Mouse (Mus musculus) olfactory bulb, adult 2 months (tissue): ENCODE results near the gene Zfhx3.

Experiments used
- CTCF ChIP-seq: fragments of 200-500 bp; IDR thresholded peaks from 2 replicates; pipeline ENCODE4 v1.5.1; 2012; ENCODE audit warnings: low read depth, mild to moderate bottlenecking, low read length, moderate library complexity; ENCODE audit not compliant: insufficient read depth
- POLR2A ChIP-seq: fragments of 200-500 bp; IDR thresholded peaks from 2 replicates; pipeline ENCODE4 v1.6.1; 2012; ENCODE audit warnings: mild to moderate bottlenecking, low read depth, low read length, moderate library complexity; ENCODE audit not compliant: insufficient read depth

DNA sequence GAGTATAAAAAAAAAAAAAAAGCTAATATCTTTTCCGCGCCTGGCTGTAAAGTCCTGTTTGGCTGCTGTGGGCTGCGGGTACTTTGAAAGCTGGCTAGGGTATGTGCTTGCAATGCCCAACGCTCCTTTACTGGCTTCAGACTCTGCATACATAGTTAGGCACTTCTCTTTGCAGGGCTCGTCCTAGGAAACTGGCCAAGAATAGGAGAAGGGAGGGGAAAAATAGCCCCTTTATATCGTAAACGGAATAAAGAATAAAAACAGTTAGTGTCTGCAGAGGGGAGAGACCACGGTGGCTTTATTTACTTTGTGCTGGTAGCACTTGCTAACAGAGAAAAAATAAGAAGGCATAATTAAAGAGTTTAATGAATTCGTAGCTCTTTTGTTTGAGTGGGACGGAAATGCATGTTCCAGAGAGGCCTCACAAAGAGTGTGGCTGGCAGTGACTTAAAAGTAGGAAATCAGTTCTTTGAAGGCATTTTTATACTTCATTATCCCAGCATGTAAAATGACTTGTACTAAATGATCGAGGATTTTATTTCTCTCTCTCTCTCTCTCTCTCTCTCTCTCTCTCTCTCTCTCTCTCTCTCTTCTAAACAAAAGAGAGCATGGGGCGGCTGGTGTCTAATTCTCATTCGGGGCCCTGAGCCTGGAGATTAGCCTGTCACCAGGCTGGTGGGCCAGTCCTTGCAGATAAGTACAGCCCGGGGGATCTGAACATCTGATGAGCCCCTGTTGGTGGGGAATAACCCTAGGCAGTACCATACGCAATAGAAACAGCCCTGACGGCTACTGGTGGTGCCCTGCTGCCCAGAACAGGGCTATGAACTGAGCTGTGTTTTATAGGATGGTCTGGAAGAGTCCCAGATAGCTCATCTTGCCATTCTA lies 159.8 kb downstream of the Zfhx3 start:
- TF ChIP-seq POLR2A (no peak), CTCF (no peak)
